Mouse (Mus musculus) CH12.LX (cell line): Measurements from ENCODE around the gene Patj. TPM values are rescaled to one million over a fixed set of nuclear protein-coding genes. Genes with fewer than 3 reads are reported as not detected.

Experiments used
- DNase-seq: peaks from one replicate; pipeline ENCODE4 v3.0.0-alpha.2; 2013; ENCODE audit errors: extremely low read depth
- H3K27ac ChIP-seq: 2 replicates; pipeline ENCODE4 v1.5.1; 2012; ENCODE audit warnings: low read depth, mild to moderate bottlenecking, control low read depth, moderate library complexity; ENCODE audit not compliant: insufficient read depth
- H3K27me3 ChIP-seq: replicated peaks from 2 replicates; pipeline ENCODE3; 2012; ENCODE audit warnings: inconsistent platforms
- H3K36me3 ChIP-seq, 2 experiments: replicated peaks in 1 of 2; 2 replicates each; pipeline versions ENCODE3 to v1.6.1; 2012; ENCODE audit warnings: inconsistent platforms in 1 of 2, low read length in 1 of 2, mild to moderate bottlenecking in 1 of 2, mixed read lengths in 1 of 2, moderate library complexity in 1 of 2; ENCODE audit not compliant: control insufficient read depth in 1 of 2, insufficient read depth in 1 of 2
- H3K4me1 ChIP-seq, 2 experiments: 2 replicates each; pipeline ENCODE4 v1.6.1; 2012; ENCODE audit warnings: inconsistent platforms in 1 of 2, moderate library complexity in 1 of 2; ENCODE audit not compliant: insufficient read depth in 2 of 2, control insufficient read depth in 1 of 2
- H3K4me2 ChIP-seq: 2 replicates; pipeline ENCODE4 v1.6.1; 2012; ENCODE audit warnings: low read depth, mild to moderate bottlenecking, control low read depth; ENCODE audit not compliant: poor library complexity, insufficient read depth, severe bottlenecking
- H3K4me3 ChIP-seq, 3 experiments: fragments of 150-350 bp in 1 of 3; sonication (generic) in 1 of 3; replicated peaks in 1 of 3; 2 replicates each; pipeline versions ENCODE3 to v1.5.1; 2011 to 2012; ENCODE audit warnings: low read depth in 2 of 3, low read length in 2 of 3, mild to moderate bottlenecking in 2 of 3, moderate library complexity in 2 of 3, control low read depth in 1 of 3, improper control_type of control experiment in 1 of 3, inconsistent platforms in 1 of 3, mixed read lengths in 1 of 3; ENCODE audit not compliant: poor library complexity in 1 of 3
- H3K79me2 ChIP-seq: replicated peaks from 2 replicates; pipeline ENCODE4 v1.6.1; 2012; ENCODE audit warnings: mild to moderate bottlenecking, moderate library complexity; ENCODE audit not compliant: control insufficient read depth, poor library complexity, insufficient read depth, severe bottlenecking; ENCODE audit errors: extremely low read depth
- H3K9ac ChIP-seq: 2 replicates; pipeline ENCODE4 v1.6.1; 2012; ENCODE audit warnings: low read depth, mild to moderate bottlenecking, control low read depth, moderate library complexity; ENCODE audit not compliant: insufficient read depth
- H3K9me3 ChIP-seq: replicated peaks from 2 replicates; pipeline ENCODE3; 2012; ENCODE audit warnings: low read length, inconsistent platforms, mixed read lengths
- CHD1 ChIP-seq: IDR thresholded peaks from 2 replicates; pipeline ENCODE4 v1.6.1; 2012; ENCODE audit warnings: low read depth, low read length, improper control_type of control experiment, inconsistent platforms
- CHD2 ChIP-seq: IDR thresholded peaks from 2 replicates; pipeline ENCODE4 v1.6.1; 2011; ENCODE audit warnings: low read length, improper control_type of control experiment
- E2F4 ChIP-seq: IDR thresholded peaks from 2 replicates; pipeline ENCODE4 v1.6.1; 2011; ENCODE audit warnings: low read depth, low read length, improper control_type of control experiment; ENCODE audit not compliant: insufficient replicate concordance
- GABPA ChIP-seq: IDR thresholded peaks from 2 replicates; pipeline ENCODE4 v1.6.1; 2012; ENCODE audit warnings: low read depth, low read length, improper control_type of control experiment, inconsistent platforms; ENCODE audit not compliant: insufficient replicate concordance
- JUN ChIP-seq: IDR thresholded peaks from 2 replicates; pipeline ENCODE4 v1.6.1; 2011; ENCODE audit warnings: low read depth, mild to moderate bottlenecking, low read length, improper control_type of control experiment, moderate library complexity; ENCODE audit not compliant: insufficient read depth
- JUND ChIP-seq: conservative IDR thresholded peaks from 2 replicates; pipeline ENCODE4 v1.6.1; 2011; ENCODE audit warnings: low read depth, low read length, improper control_type of control experiment
- KAT2A ChIP-seq: IDR thresholded peaks from 2 replicates; pipeline ENCODE4 v1.6.1; 2012; ENCODE audit warnings: low read length, improper control_type of control experiment, inconsistent platforms; ENCODE audit not compliant: insufficient replicate concordance
- MAX ChIP-seq: IDR thresholded peaks from 2 replicates; pipeline ENCODE4 v1.6.1; 2011; ENCODE audit warnings: low read length, improper control_type of control experiment
- MEF2A ChIP-seq: IDR thresholded peaks from 2 replicates; pipeline ENCODE4 v1.6.1; 2014; ENCODE audit warnings: low read depth, mild to moderate bottlenecking, inconsistent platforms, low read length, improper control_type of control experiment, borderline replicate concordance
- MYC ChIP-seq: IDR thresholded peaks from 2 replicates; pipeline ENCODE4 v1.6.1; 2011; ENCODE audit warnings: low read depth, mild to moderate bottlenecking, improper control_type of control experiment, low read length
- NELFE ChIP-seq: IDR thresholded peaks from 2 replicates; pipeline ENCODE4 v1.6.1; 2011; ENCODE audit warnings: low read depth, low read length, improper control_type of control experiment
- NRF1 ChIP-seq: IDR thresholded peaks from 2 replicates; pipeline ENCODE4 v1.6.1; 2014; ENCODE audit warnings: low read depth, mild to moderate bottlenecking, inconsistent platforms, low read length, improper control_type of control experiment, moderate library complexity
- PAX5 ChIP-seq: IDR thresholded peaks from 2 replicates; pipeline ENCODE4 v1.6.1; 2012; ENCODE audit warnings: low read length, inconsistent platforms, mixed read lengths
- POLR2AphosphoS2 ChIP-seq: IDR thresholded peaks from 2 replicates; pipeline ENCODE4 v1.6.1; 2011; ENCODE audit warnings: low read depth, low read length, improper control_type of control experiment
- RAD21 ChIP-seq: IDR thresholded peaks from 2 replicates; pipeline ENCODE4 v1.6.1; 2011; ENCODE audit warnings: low read depth, mild to moderate bottlenecking, low read length, improper control_type of control experiment, moderate library complexity
- RCOR1 ChIP-seq: conservative IDR thresholded peaks from 2 replicates; pipeline ENCODE4 v1.6.1; 2012; ENCODE audit warnings: low read depth, mild to moderate bottlenecking, inconsistent platforms, low read length, improper control_type of control experiment
- SMC3 ChIP-seq: IDR thresholded peaks from 2 replicates; pipeline ENCODE4 v1.6.1; 2011; ENCODE audit warnings: low read depth, low read length, improper control_type of control experiment
- TBP ChIP-seq: conservative IDR thresholded peaks from 2 replicates; pipeline ENCODE4 v1.6.1; 2011; ENCODE audit warnings: low read depth, low read length, improper control_type of control experiment
- UBTF ChIP-seq: IDR thresholded peaks from 2 replicates; pipeline ENCODE4 v1.6.1; 2012; ENCODE audit warnings: low read depth, mild to moderate bottlenecking, inconsistent platforms, low read length, improper control_type of control experiment, moderate library complexity
- USF1 ChIP-seq: IDR thresholded peaks from 2 replicates; pipeline ENCODE4 v1.6.1; 2014; ENCODE audit warnings: low read depth, mild to moderate bottlenecking, inconsistent platforms, low read length, improper control_type of control experiment
- USF2 ChIP-seq: conservative IDR thresholded peaks from 2 replicates; pipeline ENCODE4 v1.6.1; 2011; ENCODE audit warnings: low read depth, low read length, improper control_type of control experiment
- ZC3H11A ChIP-seq: IDR thresholded peaks from 2 replicates; pipeline ENCODE4 v1.6.1; 2012; ENCODE audit warnings: low read depth, mild to moderate bottlenecking, inconsistent platforms, low read length, improper control_type of control experiment
- ZKSCAN1 ChIP-seq: IDR thresholded peaks from 2 replicates; pipeline ENCODE4 v1.6.1; 2012; ENCODE audit warnings: low read depth, inconsistent platforms, low read length, improper control_type of control experiment, borderline replicate concordance
- ZMIZ1 ChIP-seq: IDR thresholded peaks from 2 replicates; pipeline ENCODE4 v1.6.1; 2012; ENCODE audit warnings: low read depth, mild to moderate bottlenecking, inconsistent platforms, low read length, improper control_type of control experiment
- dilution Hi-C: fragments of 300-500 bp; cut with MboI; formaldehyde crosslinking; loops from 2 replicates; pipeline ENCODE4 v1.14.3; 2020; ENCODE audit warnings: low sequenced_read_pairs; ENCODE audit not compliant: extremely low pct_unique_long_range_greater_than_20kb, extremely low pct_ligation_motif_present
- in situ Hi-C: fragments of 300-500 bp; cut with MboI; formaldehyde crosslinking; loops from 3 replicates; pipeline ENCODE4 v1.14.3; 2019; ENCODE audit warnings: low sequenced_read_pairs, low pct_ligation_motif_present, low pct_unique_long_range_greater_than_20kb, mixed read lengths
- polyA plus RNA-seq: library from polyadenylated mRNA; unstranded; fragments of >175 nt; gene quantifications from 2 replicates; pipeline ENCODE4 v1.2.1, GENCODE M21; 2012; ENCODE audit warnings: low read depth; ENCODE audit not compliant: insufficient read length
- total RNA-seq, 2 experiments: library from RNA; depleted of rRNA; stranded (reverse); fragments of 300-350 nt in 1 of 2; fragments of >200 nt in 1 of 2; gene quantifications; 2 replicates each; pipeline ENCODE4 v1.2.3; 2012 to 2014

Gene Patj
- total and polyA plus RNA-seq, 3 experiments: 1.2 to 6.1 (median 2.0) TPM

GRCm38 (mm10) chr4:98500875-98501274, 105.3 kb downstream of the Patj start:
- H3K27ac ChIP-seq: no peak overlapping the region
- no peaks in the 10 kb centered on the region for H3K79me2 ChIP-seq
- H3K9me3 ChIP-seq: no peaks in the 10 kb centered on the region
- no peaks in the 10 kb centered on the region for H3K27me3 ChIP-seq
- no peak overlapping the region for H3K4me3 ChIP-seq
- no peaks in the 10 kb centered on the region for H3K4me1 ChIP-seq
- DNase-seq: no peak
- no peak overlapping the region for H3K9ac ChIP-seq
- H3K36me3 ChIP-seq: peaks cover 0 to 5% of the 10 kb centered on the region in 2 experiments
- dilution Hi-C loops (no loop called here), in situ Hi-C loops (no loop called here)
- no peak overlapping the region for H3K4me2 ChIP-seq
- TF ChIP-seq SMC3 (no peak), ZMIZ1 (no peak), MEF2A (no peak), JUND (no peak), ZKSCAN1 (no peak), MYC (no peak), NRF1 (no peak), POLR2AphosphoS2 (no peak), RCOR1 (no peak), USF2 (no peak), PAX5 (no peak), UBTF (no peak), E2F4 (no peak), USF1 (no peak), ZC3H11A (no peak), JUN (no peak), KAT2A (no peak), CHD2 (no peak), MAX (no peak)

GRCm38 (mm10) chr4:98504743-98505142, 109.2 kb downstream of the Patj start:
- no peak overlapping the region for H3K4me2 ChIP-seq
- TF ChIP-seq NELFE: no peak
- TF ChIP-seq CHD2: no peak
- TF ChIP-seq CHD1: no peak
- no peak for TF ChIP-seq TBP
- TF ChIP-seq RAD21: no peak
- no peak for TF ChIP-seq GABPA
- TF ChIP-seq JUN: no peak
- TF ChIP-seq JUND: no peak
- TF ChIP-seq, all 38 proteins: peak for 0
- in situ Hi-C loops (no loop called here), dilution Hi-C loops (no loop called here)
- Histone ChIP-seq H3K36me3 (no peaks in the 10 kb centered on the region), H3K4me3 (no peak overlapping the region), H3K9ac (no peak overlapping the region), H3K9me3 (peaks cover 6% of the 10 kb centered on the region), H3K27ac (no peak overlapping the region), H3K4me1 (peaks cover 0 to 1% of the 10 kb centered on the region in 2 experiments; a peak in 1 of 4 replicates), H3K79me2 (no peaks in the 10 kb centered on the region), H3K27me3 (no peaks in the 10 kb centered on the region)
- DNase-seq: no peak
